Mouse (Mus musculus) intestine, embryonic 16.5 days (tissue): ENCODE results near the gene H2-Oa. TPM values are rescaled to one million over a fixed set of nuclear protein-coding genes. Genes with fewer than 3 reads are reported as not detected.

ENCODE experiments used
- ATAC-seq: fragments of 200-750 bp; cut with Nextera tagmentation; 2 replicates; pipeline ENCODE4 v1.8.0; 2017; ENCODE audit warnings: moderate TSS enrichment, moderate library complexity
- H3K27ac ChIP-seq: fragments of 300-500 bp; sonication (generic); 2 replicates; pipeline ENCODE4 v1.5.1; 2014; ENCODE audit warnings: mild to moderate bottlenecking, low read length
- H3K27me3 ChIP-seq: fragments of 300-500 bp; sonication (generic); replicated peaks from 2 replicates; pipeline ENCODE4 v1.6.1; 2014; ENCODE audit warnings: low read length, control low read depth, mixed read lengths; ENCODE audit not compliant: control insufficient read depth, insufficient read depth
- H3K36me3 ChIP-seq: fragments of 300-500 bp; sonication (generic); 2 replicates; pipeline ENCODE4 v1.6.1; 2014; ENCODE audit warnings: low read length, control low read depth; ENCODE audit not compliant: control insufficient read depth, insufficient read depth
- H3K4me1 ChIP-seq: fragments of 300-500 bp; sonication (generic); 2 replicates; pipeline ENCODE4 v1.6.1; 2014; ENCODE audit warnings: low read length, control low read depth, mixed read lengths; ENCODE audit not compliant: control insufficient read depth, insufficient read depth
- H3K4me2 ChIP-seq: fragments of 300-500 bp; sonication (generic); 2 replicates; pipeline ENCODE4 v1.6.1; 2014; ENCODE audit warnings: low read depth, low read length, control low read depth
- H3K4me3 ChIP-seq: fragments of 300-500 bp; sonication (generic); 2 replicates; pipeline ENCODE4 v1.5.1; 2014; ENCODE audit warnings: mild to moderate bottlenecking, low read length
- H3K9ac ChIP-seq: fragments of 300-500 bp; sonication (generic); 2 replicates; pipeline ENCODE4 v1.6.1; 2014; ENCODE audit warnings: low read depth, low read length
- H3K9me3 ChIP-seq: fragments of 300-500 bp; sonication (generic); 2 replicates; pipeline ENCODE4 v1.6.1; 2016; ENCODE audit warnings: low read length, control low read depth; ENCODE audit not compliant: control insufficient read depth
- WGBS: fragments of 180-500 bp; shearing (Covaris S2); extraction: QIAGEN DNeasy Blood & Tissue Kit; methylation state at CpG from one replicate; pipeline ENCODE4 v1.1.7; 2014; 5-methylcytosine and 5-hydroxymethylcytosine counted together
- polyA plus RNA-seq: library from polyadenylated mRNA; unstranded; fragments of >200 nt; fragmentation: Nextera tagmentation; extraction: Ambion mirVana; gene quantifications from 2 replicates; pipeline ENCODE4 v1.2.1, GENCODE M21; 2015

Gene H2-Oa
- polyA plus RNA-seq, 1 experiment from 2014 or later = 0.95 TPM

DNA sequence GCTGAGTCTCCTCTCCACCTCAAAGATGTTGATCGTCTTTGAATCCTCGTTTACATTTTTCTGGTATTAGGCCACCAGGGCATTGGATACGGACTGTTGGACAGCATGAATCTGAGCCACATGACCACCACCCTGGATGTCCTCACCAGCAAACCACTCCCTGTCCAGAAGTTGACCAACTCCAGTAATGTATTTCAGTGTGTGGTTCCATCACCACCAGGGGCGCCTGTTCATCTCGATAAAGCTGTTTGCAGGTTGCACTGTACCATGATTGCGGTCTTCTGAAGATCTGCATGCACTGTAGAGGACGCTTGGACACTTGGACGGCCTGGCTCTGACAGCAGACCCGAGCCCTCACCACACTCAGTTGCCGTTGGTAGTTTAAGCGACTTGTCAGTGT is 41.1 kb downstream of the H2-Oa start:
- H3K27me3 ChIP-seq = no peaks in the 10 kb centered on the region
- 74% methylated on average over 11 of the region's 11 CpGs for WGBS
- no peak for ATAC-seq
- no peak overlapping the region for H3K27ac ChIP-seq
- H3K4me3 ChIP-seq = no peak overlapping the region
- peaks cover 10% of the 10 kb centered on the region for H3K4me1 ChIP-seq
- no peaks in the 10 kb centered on the region for H3K36me3 ChIP-seq
- H3K4me2 ChIP-seq = no peak overlapping the region
- no peak overlapping the region for H3K9ac ChIP-seq
- H3K9me3 ChIP-seq = no peaks in the 10 kb centered on the region

DNA sequence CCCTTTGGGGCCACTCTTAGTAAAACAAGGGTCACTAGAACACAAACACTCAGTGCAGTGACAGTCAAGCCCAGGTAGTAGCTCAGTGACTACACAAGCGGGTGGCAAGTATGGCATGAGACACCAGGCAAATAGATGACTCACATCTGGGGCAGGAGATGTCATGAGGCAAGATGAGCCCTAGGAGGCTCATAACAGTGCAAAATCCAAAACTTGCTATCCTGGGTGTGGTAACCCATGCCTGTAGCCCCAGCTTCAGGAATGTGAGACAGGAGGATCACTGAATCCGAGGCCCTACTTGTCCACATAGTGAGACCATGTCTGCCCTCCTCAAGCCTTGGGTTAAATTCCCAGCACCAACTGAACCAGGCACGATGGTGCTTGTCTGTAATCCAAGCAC is 42.3 kb downstream of the H2-Oa start:
- 90% methylated on average over 3 of the region's 3 CpGs for WGBS
- H3K27ac ChIP-seq = no peak overlapping the region
- no peak for ATAC-seq

DNA sequence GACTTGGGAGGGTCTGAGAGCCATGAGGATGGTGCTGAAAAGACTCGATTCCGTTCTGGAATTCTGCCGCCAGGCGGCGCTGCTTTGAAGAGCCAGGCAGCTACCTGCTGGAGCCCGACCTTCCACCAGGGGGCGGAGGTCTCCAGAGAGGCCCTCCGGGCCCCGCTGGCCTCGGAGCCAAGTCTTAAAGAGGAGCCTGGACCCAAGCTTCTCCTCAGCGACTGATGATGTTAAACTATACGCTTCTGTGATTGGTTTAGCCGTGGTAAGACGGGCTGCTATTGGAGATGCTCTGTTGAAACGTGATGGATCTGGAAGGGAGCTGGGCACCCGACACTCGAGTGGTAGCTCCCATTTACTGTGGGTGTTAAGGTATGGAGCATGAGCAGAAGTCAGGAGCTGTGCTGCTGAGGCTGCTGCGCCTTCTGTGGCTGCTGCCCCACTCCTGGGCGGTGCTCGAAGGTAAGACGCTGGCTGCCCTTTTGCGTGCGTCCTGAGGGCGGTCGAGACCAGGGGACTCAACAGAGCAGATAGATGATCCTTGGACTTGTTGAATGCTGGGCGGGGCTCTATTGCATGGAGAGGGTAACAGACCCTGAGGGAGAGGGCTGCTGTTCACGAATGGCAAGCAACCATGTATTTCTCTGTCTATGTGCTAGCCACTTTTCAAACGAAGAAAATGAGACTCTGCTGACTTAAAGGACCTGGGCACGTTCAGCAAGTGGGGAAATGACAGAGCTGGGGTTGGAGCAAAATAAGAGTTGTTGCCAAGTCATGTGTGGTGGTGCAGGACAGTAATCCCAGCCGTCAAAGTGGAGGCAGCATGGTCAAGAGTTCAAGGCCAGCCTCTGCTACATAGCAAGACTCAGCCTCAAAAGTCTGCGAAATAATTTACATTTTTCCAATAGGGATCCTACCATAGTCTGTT is 43.4 kb downstream of the H2-Oa start:
- H3K9me3 ChIP-seq = no peaks in the 10 kb centered on the region
- H3K9ac ChIP-seq = peak overlapping the region; percentile 50
- H3K36me3 ChIP-seq = no peaks in the 10 kb centered on the region
- H3K27me3 ChIP-seq = peaks cover 3% of the 10 kb centered on the region; the same call in 1 of the 2 replicates
- peaks cover 12% of the 10 kb centered on the region; the same call in 1 of the 2 replicates for H3K4me1 ChIP-seq
- peak; percentile 98 for ATAC-seq
- peak overlapping the region; percentile 82 for H3K4me2 ChIP-seq
- WGBS = 6% methylated on average over 31 of the region's 31 CpGs
- no peak overlapping the region for H3K27ac ChIP-seq
- peak overlapping the region; percentile 44 for H3K4me3 ChIP-seq

More for the DNA sequence above, 42.3 kb downstream of the H2-Oa start:
- H3K9me3 ChIP-seq = no peaks in the 10 kb centered on the region
- no peak overlapping the region for H3K4me3 ChIP-seq
- peaks cover 9% of the 10 kb centered on the region; the same call in 1 of the 2 replicates for H3K4me1 ChIP-seq
- H3K27me3 ChIP-seq = no peaks in the 10 kb centered on the region
- no peaks in the 10 kb centered on the region for H3K36me3 ChIP-seq
- no peak overlapping the region for H3K9ac ChIP-seq
- no peak overlapping the region for H3K4me2 ChIP-seq

DNA sequence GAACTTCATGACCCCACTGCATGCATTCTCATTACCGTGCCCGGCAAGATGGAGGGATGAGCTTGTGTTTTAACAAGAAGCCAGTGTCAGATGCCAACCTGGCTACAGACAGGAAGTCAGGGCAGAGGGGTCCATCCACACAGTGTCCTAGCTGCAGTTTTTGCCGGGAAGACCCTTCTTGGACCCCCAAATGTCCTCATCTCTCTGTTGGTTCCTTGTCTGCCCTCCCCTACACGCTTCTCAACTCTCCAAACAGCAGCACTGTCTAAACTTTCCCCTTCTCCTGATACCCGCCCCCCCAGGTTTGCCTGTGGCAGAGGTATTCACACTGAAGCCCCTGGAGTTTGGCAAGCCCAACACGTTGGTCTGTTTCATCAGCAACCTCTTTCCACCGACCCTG is 45.5 kb downstream of the H2-Oa start:
- no peak overlapping the region for H3K4me2 ChIP-seq
- H3K27ac ChIP-seq = no peak overlapping the region
- no peaks in the 10 kb centered on the region for H3K36me3 ChIP-seq
- H3K27me3 ChIP-seq = peaks cover 8% of the 10 kb centered on the region; the same call in 1 of the 2 replicates
- no peak for ATAC-seq
- H3K9me3 ChIP-seq = no peaks in the 10 kb centered on the region
- peaks cover 12% of the 10 kb centered on the region; the same call in 1 of the 2 replicates for H3K4me1 ChIP-seq
- H3K4me3 ChIP-seq = no peak overlapping the region
- WGBS = 67% methylated on average over 7 of the region's 7 CpGs
- no peak overlapping the region for H3K9ac ChIP-seq

DNA sequence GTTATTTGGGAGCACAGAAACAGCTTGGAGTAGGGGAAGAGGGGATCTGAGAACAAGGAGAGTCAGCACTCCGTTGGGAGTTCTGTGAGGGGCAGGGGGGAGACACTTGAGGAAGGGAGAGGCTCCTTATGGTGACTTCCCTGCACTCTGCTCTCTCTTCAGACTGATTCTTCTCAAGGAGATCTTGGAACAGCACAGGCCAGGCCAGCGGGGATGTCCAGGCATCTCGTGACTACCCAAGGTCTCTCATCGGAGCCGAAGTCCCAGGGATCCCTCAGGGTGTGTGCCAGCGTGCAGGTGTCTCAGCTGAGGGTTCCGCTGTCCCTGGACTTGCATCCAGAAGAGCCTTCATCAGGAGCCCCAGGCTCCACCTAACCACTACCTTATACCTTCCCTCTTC is 46.5 kb downstream of the H2-Oa start:
- H3K9ac ChIP-seq = no peak overlapping the region
- H3K27ac ChIP-seq = no peak overlapping the region
- no peak overlapping the region for H3K4me2 ChIP-seq
- WGBS = 80% methylated on average over 7 of the region's 7 CpGs
- no peaks in the 10 kb centered on the region for H3K36me3 ChIP-seq
- H3K4me1 ChIP-seq = peaks cover 12% of the 10 kb centered on the region; the same call in 1 of the 2 replicates
- peaks cover 8% of the 10 kb centered on the region; the same call in 1 of the 2 replicates for H3K27me3 ChIP-seq
- H3K9me3 ChIP-seq = no peaks in the 10 kb centered on the region
- ATAC-seq = no peak
- no peak overlapping the region for H3K4me3 ChIP-seq

DNA sequence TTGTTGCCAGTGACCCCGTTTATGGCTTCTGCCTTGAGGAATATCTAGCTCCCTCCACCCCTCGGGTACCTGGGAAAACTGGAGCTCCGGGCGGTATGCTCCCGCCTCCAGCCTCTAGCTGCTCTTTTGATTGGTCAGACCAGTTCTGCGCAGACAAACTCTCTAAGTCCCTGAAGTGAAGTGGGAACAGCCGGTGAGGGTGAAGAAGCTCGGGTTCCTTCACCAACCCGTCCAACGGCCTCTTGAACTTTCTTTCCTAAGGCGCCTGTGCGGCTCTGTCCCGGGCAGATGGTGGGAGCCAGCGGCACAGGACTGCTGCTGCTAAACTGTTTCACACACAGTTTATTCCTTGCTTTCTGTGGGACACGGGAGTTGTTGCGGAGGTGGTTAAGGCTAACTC is 47.3 kb downstream of the H2-Oa start:
- no peaks in the 10 kb centered on the region for H3K36me3 ChIP-seq
- H3K4me1 ChIP-seq = peaks cover 12% of the 10 kb centered on the region; the same call in 1 of the 2 replicates
- H3K27ac ChIP-seq = no peak overlapping the region
- peaks cover 8% of the 10 kb centered on the region; the same call in 1 of the 2 replicates for H3K27me3 ChIP-seq
- H3K9me3 ChIP-seq = no peaks in the 10 kb centered on the region
- H3K4me3 ChIP-seq = peak overlapping the region; percentile 44
- peak; percentile 40; the same call in 1 of the 2 replicates for ATAC-seq
- 1% methylated on average over 16 of the region's 16 CpGs for WGBS
- peak overlapping the region; percentile 82 for H3K4me2 ChIP-seq
- peak overlapping the region; percentile 59 for H3K9ac ChIP-seq

DNA sequence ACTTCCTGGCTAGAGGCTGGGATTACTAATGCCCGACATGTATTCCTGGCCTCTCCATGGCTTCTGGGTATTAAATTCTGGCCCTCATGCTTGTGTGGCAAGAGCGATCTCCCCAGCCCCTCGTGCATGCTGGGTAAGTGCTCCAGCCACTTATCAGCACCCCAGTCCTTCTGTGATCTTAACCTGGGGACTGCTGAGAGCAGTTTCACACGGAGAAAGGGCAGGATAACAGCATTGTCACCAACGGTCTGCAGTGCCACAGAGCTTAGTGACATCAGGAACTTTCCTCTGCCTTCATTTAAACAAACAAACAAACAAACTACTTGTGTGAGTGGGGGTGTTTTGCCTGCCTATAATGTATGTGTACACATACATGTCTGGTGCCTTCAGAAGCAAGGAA is 48.1 kb downstream of the H2-Oa start:
- no peak overlapping the region for H3K4me2 ChIP-seq
- 0 out of 2 replicates have a peak overlapping the region, but pooled peaks have one; percentile 14 for H3K9ac ChIP-seq
- no peak overlapping the region for H3K27ac ChIP-seq
- no peak for ATAC-seq
- peaks cover 8% of the 10 kb centered on the region; the same call in 1 of the 2 replicates for H3K27me3 ChIP-seq
- H3K9me3 ChIP-seq = no peaks in the 10 kb centered on the region
- 8% methylated on average over 5 of the region's 5 CpGs for WGBS
- H3K36me3 ChIP-seq = no peaks in the 10 kb centered on the region
- peaks cover 12% of the 10 kb centered on the region; the same call in 1 of the 2 replicates for H3K4me1 ChIP-seq
- no peak overlapping the region for H3K4me3 ChIP-seq

DNA sequence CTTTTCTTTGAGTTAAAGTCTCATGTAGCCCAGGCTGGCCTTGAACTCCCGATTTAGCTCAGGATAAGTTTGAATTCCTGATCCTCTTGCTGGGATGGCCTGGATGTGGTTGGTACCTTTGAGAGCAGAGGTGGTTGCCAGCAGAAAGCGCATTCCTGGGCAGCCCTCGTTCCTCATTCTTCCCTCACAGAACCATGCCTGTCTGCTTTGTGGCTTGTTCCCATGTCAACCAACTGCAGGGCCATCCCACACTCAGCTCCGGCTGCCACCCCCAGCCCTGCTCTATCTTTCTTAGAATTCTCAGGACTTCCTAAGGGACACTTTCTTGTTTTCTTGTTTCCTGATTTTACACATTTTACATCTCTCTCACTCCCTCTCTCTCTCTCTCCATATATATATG is 49.3 kb downstream of the H2-Oa start:
- Histone ChIP-seq H3K27me3 (peaks cover 8% of the 10 kb centered on the region; the same call in 1 of the 2 replicates), H3K9ac (no peak overlapping the region), H3K4me2 (no peak overlapping the region), H3K4me1 (peaks cover 8% of the 10 kb centered on the region; the same call in 1 of the 2 replicates), H3K4me3 (no peak overlapping the region), H3K9me3 (no peaks in the 10 kb centered on the region), H3K27ac (no peak overlapping the region), H3K36me3 (no peaks in the 10 kb centered on the region)
- ATAC-seq = no peak
- WGBS = 54% methylated on average over 4 of the region's 4 CpGs

DNA sequence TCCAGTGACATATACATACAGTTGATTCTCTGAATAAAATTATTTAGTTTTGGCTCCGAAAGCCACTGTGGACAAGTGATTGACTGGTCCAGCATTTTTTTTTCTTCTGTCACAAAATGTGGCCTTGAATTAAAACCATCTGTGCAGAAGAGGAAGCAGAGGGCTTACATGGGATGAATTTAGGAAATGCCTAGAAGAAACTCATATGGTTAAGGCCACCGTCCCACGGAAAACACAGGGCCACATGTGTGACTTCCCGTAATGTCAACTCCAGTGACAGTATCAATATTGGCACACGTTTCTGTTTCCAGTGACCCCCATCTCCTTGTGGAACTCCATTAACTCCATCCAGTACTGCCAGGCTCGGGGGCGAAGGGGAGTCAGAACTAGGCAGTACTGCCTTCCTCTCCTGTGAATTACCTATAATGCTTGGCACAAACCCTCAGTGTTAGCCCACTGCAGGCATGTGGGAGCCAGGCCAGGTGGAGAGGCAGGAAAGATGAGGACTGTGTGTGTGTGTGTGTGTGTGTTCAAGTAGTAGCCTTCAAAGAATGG is 50.4 kb downstream of the H2-Oa start:
- peaks cover 8% of the 10 kb centered on the region; the same call in 1 of the 2 replicates for H3K27me3 ChIP-seq
- no peaks in the 10 kb centered on the region for H3K9me3 ChIP-seq
- H3K36me3 ChIP-seq = no peaks in the 10 kb centered on the region
- H3K9ac ChIP-seq = no peak overlapping the region
- H3K4me2 ChIP-seq = no peak overlapping the region
- H3K4me3 ChIP-seq = no peak overlapping the region
- no peak for ATAC-seq
- 85% methylated on average over 7 of the region's 7 CpGs for WGBS
- H3K27ac ChIP-seq = no peak overlapping the region
- H3K4me1 ChIP-seq = peaks cover 8% of the 10 kb centered on the region; the same call in 1 of the 2 replicates
